Mouse (Mus musculus) cerebellum, postnatal 36 days (tissue): ENCODE data around the gene 1700003F12Rik.

ENCODE experiments used
- DNase-seq, 2 experiments: peaks; one replicate each; pipeline ENCODE4 v3.0.0; 2021 to 2022; ENCODE audit warnings: mixed read lengths in 2 of 2

The 1700003F12Rik gene

DNA sequence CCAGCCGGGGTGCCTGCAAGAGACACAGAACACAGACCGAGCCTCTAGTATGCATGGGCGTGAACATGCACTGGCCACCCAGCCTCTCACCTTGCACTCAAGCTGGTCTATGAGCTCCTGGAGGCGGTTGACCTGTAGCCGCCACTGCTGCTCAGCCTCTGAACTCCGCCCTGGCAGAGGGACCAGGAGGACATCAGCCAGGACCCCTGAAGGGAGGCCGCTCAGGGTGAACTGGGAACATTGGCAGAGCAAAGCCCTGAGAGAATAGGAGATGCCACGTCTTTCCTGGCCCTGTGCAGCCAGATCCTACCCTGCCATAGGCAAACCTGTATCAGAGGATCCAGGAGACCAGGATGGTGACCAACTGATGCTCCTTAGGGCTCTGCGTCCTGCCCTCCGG, at the start of gene 1700003F12Rik:
TSS of gene 1700003F12Rik (plus strand) at position 375 of the 400 bp plus-strand sequence.
- no peak for DNase-seq

DNA sequence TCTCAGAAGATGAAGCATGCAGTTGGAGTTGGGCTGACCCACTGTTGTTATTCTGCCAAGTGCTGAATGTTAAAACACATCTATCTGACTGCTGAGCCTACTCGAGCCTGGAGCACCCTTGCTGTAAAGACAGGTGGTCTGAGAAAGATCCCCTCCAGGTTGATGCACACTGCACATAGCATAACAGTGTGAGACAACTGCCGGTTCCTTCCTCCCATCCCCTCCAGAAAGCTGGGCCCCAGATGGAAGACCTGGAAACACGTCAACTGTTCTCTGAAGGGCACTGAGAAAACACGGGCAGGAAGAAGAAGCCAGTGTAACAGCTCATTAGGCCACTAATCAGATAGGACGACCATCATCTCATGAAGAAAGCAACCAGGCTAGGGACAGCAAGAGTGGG, 48.3 kb upstream of the 1700003F12Rik start:
- peak; percentile 52 to 57 for DNase-seq

DNA sequence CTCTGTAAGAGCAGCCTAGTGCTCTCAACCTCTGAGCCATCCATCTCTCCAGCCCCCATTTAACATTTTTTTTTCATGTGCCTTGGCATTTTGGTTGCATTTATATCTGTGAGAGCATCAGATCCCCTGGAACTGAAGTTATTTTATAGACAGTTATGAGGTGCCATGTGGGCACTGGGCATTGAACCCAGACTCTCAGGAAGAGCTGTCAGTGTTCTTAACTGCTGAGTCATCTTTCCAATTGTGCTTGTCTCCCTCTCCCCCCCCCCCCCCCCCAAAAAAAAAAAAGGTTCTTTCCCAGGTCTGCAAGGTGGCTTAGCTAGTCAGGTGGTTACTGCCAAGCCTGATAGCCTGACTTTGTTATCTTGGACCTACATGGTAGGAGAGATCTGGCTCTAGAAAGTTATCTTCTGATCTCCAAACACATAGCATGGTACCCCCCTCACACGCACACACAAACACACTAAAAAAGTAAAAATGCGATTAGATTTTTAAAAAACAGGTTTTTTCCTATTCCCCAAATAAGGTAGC, 47.1 kb upstream of the 1700003F12Rik start:
- no peak for DNase-seq

DNA sequence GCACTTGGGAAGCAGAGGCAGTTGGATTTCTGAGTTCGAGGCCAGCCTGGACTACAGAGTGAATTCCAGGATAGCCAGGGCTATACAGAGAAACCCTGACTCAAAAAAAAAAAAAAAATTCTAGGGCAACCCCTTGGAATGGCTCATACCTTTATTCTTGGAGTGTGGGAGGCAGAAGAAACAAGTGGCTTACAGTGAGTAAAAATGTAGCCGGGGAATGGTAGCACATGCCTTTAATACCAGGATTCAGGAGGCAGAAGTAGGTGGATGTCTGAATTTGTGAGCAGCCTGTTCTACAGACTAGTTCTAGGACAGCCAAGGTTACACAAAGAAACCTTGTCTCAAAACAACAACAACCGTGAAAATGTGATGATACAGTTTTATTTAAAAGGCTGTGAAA, 46.1 kb upstream of the 1700003F12Rik start:
- no peak for DNase-seq

DNA sequence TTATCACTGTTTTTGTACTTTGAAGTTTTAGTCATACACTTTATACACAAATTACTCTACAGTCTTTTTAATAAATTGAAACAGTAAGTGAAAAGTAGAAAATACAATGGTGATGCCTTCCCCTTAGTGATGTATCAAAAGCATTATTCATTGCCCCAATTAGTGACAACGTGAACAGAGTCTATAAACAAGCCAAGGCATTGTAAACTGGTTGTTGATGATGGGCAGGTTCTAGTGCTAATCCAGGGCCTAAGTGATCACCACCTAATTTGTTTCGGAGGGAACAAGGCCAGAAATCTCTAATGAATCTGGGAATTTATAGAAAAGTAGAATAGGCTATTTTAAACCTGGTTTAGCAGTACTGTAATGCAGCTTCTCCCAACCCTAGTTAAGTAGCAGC, 39.8 kb upstream of the 1700003F12Rik start:
- DNase-seq: no peak

DNA sequence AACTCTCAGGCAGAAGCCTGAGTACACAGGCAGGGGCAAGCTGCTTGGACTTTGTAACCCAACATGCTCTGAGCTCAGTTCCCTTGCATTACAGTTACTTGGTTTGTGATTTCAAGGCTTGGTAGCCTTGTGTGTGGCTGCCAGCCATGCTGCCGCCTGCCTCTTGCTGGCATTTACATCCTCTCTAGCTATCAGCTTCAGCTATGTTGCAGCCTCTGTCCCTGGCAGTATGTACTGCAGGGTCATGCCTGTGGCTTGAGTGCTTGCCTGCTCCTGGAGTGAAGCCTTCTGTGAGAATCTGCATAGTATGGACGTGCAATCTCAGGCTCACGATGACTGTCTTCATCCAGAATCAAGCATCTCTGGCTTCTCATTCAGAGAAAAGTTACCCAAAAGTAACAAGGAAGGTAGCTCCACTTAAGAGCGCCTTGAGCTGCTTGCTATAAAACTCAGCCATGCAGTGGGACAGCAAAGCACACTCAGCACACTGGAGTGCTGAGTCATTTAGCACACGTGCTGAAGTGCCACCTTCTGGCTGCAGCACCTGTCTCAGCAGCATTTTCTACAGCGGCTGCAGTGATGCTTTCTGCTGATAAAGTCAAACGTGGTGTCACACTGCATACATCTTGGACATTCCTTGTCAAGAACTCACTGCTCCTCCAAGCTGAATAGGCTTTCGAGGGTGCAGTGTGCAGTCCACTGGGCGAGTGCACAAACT, 39.2 kb upstream of the 1700003F12Rik start:
- DNase-seq: peak; percentile 48 to 61

DNA sequence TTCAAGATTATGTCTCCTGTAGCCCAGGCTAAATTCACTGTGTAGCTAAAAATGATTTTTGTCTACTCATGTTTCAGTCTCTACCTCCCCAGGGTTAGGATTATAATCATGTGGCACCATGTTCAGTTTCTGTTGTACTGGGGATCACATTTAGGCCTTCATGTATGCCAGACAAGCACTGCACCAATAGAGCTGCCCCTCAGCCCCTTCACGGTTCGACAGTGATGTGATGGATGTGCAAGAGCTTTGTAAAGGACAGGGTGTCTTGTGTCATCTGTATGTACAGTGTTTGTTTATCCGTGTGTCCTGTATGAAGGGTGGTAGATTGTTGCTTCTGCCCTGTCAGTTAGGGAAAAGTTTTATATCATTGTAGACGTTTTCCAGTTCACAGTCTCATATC, 38.4 kb upstream of the 1700003F12Rik start:
- no peak for DNase-seq

DNA sequence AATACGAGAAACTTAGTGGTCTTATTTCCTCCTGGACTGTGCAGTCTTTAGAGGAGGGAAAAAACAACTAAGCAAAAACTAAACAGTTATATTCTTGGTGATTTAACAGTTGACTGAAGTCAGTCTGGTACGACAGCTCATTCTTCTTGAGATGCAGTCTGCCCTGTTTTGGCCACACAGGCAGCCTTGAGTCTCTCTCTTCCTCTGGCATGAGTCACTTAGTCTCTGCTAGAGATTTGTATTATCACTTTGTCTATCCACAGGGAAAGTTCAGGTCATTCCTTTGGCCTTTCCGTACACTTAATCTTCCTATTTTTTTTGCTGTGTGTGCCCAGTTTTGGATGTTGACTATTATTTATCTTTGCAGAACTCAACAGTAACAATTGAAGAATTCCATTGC, 36.7 kb upstream of the 1700003F12Rik start:
- DNase-seq: no peak

DNA sequence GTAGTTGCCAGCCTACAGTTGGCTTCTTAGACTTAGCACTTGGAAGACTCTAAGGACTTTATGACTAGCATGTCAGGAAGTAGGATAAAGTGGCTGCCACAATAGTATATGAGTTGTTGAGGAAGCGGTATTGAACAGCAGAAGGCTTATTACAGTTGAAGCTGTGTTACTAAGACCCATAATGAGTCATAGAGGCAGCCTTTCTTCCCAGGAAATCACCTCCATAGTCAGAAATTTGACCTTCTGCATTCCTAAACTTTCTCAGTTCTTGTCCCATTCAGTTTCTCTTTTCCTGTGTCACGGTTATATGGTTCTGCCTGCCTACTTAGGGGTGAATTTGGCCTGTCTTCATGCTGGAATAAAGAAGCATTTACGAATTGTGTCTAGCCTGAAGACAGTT, 29.9 kb upstream of the 1700003F12Rik start:
- no peak for DNase-seq

DNA sequence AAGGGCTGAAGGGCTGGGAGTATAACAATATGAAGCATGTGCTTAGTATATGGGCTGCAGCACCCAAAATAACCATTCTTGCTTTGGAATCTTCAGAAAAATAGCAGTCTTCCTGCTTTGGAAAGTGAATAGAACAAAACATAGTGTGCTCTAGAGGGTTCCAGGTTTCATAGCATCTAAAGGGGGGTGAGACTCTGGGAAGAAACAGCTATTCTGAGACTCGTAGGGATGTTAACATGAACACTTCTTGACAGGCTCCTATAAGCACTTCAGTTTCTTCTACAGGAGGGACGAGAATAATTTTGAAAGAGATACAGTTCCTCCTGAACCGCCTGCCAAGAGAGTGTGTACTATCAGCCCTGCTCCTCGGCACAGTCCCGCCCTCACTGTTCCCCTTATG, 29.5 kb upstream of the 1700003F12Rik start:
- DNase-seq: no peak

DNA sequence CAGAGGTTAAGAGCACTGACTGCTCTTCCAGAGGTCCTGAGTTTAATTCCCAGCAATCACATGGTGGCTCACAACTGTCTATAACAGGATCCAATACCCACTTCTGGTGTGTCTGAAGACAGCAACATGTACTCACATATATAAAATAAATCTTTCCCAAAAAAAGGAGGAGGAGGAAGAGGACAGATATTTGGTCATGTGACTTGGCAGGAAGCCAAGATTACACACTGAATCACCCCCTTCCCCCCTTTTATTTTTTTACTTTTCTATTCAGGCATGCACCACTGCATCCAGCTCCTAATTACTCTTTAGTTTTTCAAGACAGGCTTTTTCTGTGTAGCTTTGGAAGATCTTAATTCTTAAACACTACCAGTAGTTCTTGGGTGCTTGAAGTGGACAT, 25.4 kb upstream of the 1700003F12Rik start:
- DNase-seq: no peak

DNA sequence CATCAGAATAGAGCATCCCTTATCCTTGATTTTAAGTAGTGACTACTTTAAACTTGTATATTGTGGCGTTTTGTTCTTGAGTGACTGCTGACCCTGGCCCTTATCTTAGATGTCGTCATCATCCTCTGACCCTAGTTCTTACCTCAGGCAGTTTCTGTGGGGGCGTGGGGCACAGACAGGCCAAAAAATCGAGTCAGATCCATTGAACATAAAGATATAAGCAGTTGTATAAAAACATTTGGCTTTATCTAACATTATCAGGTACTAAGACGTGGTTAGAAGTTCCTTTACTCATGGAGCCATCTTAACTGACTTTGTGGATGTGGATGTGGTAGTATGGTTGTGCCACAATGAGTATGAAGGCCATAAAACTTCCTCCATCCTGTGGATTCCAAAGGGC, 24.6 kb upstream of the 1700003F12Rik start:
- no peak for DNase-seq

DNA sequence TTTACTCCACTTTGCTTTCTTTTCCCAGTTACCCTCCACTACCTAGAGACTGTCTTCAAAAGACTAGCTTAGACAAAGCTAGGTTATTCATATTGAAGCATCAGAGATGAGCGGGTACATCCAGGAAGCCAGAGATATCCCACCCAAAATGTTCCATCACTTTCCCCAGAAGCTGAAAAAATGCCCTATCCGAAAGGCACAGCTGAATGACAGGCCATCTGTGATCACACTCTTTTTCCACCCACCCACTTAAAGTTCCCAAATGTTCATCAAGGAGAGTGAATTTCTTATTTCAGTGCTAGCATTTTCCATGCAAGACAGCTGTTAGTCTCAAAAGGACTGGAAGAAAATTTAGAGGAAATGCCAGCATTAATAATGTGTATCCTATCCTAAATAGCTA, 21.6 kb upstream of the 1700003F12Rik start:
- no peak for DNase-seq

DNA sequence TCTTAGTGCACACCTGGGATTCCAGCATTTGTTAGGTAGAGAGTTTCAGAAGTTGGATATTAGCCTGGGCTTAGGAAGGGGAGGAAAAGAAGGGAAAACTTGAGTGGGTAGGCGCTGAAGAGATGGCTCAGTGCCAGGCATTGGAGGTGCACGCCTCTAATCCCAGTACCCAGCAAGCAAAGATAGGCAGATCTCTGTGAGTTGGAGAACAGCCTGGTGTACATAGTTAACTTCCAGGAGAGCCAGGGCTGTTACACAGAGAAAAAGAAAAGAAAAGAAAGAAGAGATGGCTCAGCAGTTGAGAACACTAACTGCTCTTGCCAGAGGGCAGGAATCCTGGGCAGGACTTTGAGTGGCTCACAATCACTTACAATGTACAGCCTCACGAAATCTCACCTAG, 20.4 kb upstream of the 1700003F12Rik start:
- DNase-seq: no peak

DNA sequence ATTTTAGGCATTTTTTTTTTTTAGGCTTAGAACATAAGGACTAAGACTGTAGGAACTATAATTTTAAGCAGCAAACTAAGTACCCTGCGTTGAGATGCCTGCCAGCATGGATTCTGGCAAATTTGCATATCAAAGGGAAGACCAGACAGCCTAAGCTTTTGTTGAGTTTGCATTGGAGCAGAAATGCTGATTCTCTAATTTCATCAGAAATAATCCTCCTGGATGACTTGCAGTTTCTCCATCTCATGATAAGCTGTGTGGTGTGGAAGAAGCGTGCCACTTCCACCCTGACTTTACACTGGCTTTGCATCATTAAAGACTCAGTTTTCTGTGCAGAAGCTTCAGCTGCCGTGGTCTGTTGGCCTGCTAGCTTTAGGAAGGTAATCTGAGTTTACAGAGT, 14.0 kb upstream of the 1700003F12Rik start:
- DNase-seq: no peak

DNA sequence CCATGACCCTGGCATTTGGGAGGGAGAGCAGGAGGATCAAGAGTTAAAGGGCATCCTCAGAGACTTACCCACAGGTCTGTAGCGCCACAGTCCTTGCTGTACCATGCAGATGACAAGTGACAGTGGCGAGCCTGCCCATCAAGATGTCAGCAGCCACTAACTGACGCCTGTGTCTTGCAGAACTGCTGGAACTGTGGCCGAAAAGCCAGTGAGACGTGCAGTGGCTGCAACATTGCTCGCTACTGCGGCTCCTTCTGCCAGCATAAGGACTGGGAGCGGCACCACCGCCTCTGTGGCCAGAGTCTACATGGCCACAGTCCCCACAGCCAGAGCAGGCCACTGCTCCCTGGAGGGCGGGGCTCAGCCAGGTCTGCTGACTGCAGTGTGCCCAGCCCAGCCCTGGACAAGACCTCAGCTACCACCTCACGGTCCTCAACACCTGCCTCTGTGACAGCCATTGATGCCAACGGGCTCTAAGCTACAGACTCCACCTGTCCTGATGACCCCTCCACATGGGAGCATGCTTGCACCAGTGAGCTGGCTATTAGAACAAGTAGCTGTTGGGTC, 12.1 kb upstream of the 1700003F12Rik start:
- DNase-seq: no peak

DNA sequence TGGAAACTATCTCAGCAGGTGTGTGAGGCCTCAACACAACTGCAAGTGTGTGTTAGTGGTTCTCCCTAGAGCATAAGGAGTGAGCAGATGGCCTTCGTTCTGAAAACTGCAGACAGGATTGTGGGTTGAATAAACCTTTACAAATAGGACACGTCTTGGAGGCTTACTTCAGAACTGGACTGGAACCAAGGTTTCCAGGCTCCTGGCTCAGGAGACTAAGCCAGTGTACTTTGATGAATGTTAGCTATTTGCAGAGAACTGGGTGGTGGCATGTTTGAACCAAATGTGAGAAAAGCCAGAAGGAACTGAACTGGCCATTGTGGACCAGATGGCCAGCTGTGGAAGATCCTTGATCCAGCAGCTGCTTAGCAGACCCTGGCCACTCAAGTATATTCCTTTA, 8.6 kb upstream of the 1700003F12Rik start:
- DNase-seq: peak; percentile 36 to 55

DNA sequence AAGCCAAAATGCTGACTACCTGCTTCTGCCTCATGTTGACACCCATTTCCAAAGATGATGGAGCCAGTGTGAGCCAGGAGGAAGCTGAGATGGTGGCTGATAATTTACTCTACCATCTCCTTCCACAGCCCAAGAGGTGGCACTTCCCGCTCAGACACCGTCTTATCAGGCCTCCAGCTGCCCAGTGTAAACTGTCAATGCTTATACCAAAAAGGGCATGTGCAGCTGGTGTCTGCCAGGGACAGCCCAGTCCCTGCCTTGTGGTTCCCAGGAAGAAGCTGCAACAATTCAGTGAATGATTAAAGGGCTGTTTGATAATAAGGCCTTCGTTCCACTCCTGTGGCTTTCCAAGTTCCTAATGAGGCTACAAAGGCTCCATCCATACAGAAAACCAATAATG, 8.2 kb upstream of the 1700003F12Rik start:
- DNase-seq: peak in 1 of 2 experiments; percentile 15

DNA sequence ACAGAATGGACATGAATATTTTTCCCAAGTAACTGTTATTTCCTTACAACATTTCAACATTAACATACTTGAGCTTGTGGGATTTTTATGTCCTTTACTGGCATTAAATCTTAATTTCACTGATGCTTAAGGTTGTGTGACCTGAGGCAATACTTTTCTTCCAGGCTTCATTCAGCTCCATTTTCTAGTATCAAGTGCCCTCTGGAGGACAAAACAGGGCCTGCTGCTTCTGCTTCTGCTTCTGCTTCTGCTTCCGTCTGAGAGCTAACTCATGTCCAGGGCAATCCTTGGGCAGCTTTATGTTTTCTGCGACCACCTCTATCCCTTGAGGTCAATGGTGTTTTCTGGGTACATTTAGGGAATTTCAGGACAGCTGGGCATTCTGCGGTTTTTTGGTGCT, 7.2 kb upstream of the 1700003F12Rik start:
- DNase-seq: peak; percentile 54 to 65

DNA sequence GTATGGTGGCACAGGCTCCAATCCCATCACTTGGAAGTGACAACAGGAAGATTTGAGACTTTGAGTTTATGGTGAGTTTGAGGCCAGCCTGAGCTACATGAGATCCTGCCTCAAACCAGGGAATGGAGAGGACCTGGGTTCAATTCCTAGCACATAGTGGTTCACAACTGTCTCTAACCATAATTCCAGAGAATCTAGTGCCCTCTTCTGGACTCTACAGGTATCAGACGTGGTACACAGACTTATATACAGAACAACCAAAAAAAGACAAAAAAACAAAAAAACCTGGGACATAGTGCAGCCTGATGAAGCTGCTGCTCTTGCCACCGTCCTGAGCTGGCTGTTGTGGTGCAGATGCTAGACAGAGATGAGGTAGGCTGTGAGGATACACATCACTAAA, 5.3 kb upstream of the 1700003F12Rik start:
- no peak for DNase-seq

DNA sequence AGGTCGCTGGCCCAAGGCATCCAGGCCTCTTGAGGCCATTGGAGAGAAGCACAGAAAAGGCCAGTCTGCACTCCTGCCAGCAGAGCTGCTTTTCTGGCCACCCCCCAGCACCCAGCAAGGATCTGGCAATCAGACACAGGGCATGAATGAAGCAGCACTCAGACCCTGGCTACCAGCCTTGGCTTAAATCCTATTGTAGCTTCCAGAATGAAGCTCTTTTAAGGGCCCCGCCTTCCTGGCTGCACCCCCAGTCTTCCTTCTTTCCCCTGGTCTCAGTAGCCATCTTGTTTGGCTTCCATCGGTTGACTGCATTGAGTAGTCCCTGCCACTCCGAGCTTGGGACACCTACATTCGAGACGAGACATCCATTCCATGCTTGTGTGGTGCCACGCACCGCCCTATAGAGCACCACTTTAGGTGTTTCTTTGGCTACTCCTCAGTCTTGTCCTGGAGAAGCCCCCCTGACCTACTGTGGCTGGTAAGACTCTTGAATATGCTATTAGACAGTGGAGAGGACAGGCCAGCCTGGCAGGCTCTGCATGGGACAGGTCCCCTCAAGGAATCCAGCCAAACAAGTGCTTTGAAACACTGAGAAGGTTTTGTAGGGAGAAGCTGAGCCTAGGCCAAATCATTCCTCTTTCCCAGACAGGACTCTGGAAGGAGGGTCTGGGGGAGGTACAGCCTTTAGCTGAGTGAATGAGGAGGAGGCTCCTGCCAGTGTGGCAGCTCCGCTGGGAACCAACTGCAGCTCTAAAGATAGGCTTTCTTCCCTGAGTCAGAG, 3.1 kb upstream of the 1700003F12Rik start:
- DNase-seq: peak; percentile 97 to 98

DNA sequence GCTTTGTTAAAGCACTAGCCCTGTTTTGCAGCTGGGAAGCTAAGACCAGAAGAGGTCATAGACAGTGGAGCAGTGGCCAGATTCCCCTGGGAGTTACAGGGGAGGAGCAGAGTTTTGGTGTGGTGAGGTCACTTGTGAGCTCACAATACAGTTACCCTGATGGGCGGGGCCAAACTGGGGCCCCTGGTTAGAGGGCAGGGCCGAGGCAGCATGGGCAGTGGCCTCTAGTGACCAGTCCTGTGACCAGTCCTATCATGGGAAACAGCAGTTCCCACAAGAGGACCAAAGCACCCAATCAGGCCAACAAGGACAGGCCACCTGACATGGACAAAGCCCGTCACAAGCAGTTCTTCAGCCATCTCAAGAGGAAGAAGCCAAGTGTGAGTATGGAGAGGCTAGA, 1.8 kb downstream of the 1700003F12Rik start:
- DNase-seq: no peak

DNA sequence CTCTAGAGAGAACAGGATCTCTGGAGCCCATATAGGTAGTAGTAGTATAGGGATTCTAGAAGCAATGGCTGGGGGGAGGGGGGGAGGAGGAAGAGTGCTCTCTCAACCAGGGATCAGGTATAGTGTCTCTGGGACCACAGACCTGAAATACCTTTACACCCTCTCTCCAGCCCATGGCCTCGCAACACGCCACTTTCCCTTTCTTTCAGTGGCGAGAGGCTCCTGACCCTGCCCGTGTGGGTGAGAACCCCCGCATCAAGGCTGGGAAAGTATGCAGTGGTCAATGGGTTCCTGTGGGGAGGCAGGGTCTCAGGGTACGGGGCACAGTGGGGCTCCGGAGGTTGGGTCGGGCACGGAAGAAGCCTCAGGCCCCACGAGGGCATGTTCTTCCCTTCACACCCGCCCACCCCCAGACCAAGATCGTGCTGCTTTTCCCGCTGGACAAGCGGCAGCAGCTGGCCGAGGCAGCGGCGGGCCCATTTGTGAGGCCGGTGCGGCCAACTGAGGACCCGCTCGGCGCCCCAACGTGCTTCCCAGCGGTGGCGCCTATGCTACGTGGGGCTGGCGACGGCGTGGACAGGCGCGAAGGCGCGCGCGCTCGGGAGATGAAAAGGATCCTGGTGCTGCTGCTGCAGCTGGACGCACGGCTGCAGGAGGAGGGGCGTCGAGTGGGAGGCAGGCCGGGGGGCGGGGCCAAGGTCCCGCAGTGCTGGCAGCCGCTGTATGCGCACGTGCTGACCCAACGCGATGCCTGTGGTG, 2.4 kb downstream of the 1700003F12Rik start:
- DNase-seq: no peak
